Mouse (Mus musculus) lung, postnatal 36 days (tissue): ENCODE data around the gene Gm9376.

Source experiments
- DNase-seq: peaks from one replicate; pipeline ENCODE4 v3.0.0; 2022; ENCODE audit warnings: mixed read lengths

Gm9376 gene

GRCm38 (mm10) chr14:118282917-118283316, 16.2 kb downstream of the Gm9376 start:
- no peak for DNase-seq

- DNase-seq, result no peak
Measured at GRCm38 (mm10) chr14:118286096-118286495, 19.3 kb downstream of the Gm9376 start.

GRCm38 (mm10) chr14:118289133-118289532, 22.4 kb downstream of the Gm9376 start:
- no peak for DNase-seq

- no peak for DNase-seq
Measured at GRCm38 (mm10) chr14:118290009-118290408, 23.2 kb downstream of the Gm9376 start.

- no peak for DNase-seq
Measured at GRCm38 (mm10) chr14:118302606-118303005, 35.8 kb downstream of the Gm9376 start.

GRCm38 (mm10) chr14:118304560-118304959, 37.8 kb downstream of the Gm9376 start:
- no peak for DNase-seq

GRCm38 (mm10) chr14:118305951-118306350, 39.2 kb downstream of the Gm9376 start:
- DNase-seq, result peak; percentile 0

GRCm38 (mm10) chr14:118307060-118307459, 40.3 kb downstream of the Gm9376 start:
- no peak for DNase-seq

- DNase-seq, result no peak
Measured at GRCm38 (mm10) chr14:118311703-118312102, 44.9 kb downstream of the Gm9376 start.

- no peak for DNase-seq
Measured at GRCm38 (mm10) chr14:118312664-118313063, 45.9 kb downstream of the Gm9376 start.

GRCm38 (mm10) chr14:118313931-118314330, 47.2 kb downstream of the Gm9376 start:
- no peak for DNase-seq

GRCm38 (mm10) chr14:118317260-118317659, 50.5 kb downstream of the Gm9376 start:
- no peak for DNase-seq
